Mouse (Mus musculus) frontal cortex, postnatal 25 days (tissue): Measurements from ENCODE around the gene Phldb1.

ENCODE experiments used
- DNase-seq, 2 experiments: peaks; one replicate each; pipeline ENCODE4 v3.0.0; 2022; ENCODE audit warnings: low spot score in 2 of 2

The Phldb1 gene

GRCm38 (mm10) chr9:44708925-44709324, 26.1 kb downstream of the Phldb1 start:
- no peak for DNase-seq

DNA sequence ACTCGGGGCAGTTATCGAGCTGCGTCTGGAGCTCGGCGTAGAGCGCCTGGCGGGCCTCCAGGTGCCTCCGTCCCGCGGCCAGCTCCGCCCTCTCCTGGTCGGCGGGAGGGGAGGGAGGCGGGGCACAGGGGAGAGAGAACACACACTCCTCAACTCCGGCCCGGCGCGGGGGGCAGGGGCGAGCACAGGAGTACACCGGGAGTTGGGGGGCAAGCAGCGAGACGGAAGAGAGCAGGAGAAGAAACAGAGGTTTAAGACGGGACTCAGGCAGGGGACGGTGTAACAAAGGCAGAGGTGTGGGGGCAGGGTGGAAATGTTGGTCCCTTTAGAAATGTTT, 26.6 kb downstream of the Phldb1 start:
- no peak for DNase-seq

GRCm38 (mm10) chr9:44707749-44708428, 27.1 kb downstream of the Phldb1 start:
- DNase-seq = no peak

- no peak for DNase-seq
Measured at GRCm38 (mm10) chr9:44699730-44700129, 35.3 kb downstream of the Phldb1 start.

- DNase-seq = no peak
Measured at GRCm38 (mm10) chr9:44699196-44699595, 35.8 kb downstream of the Phldb1 start.

- DNase-seq = no peak
Measured at GRCm38 (mm10) chr9:44697866-44698265, 37.1 kb downstream of the Phldb1 start.

DNA sequence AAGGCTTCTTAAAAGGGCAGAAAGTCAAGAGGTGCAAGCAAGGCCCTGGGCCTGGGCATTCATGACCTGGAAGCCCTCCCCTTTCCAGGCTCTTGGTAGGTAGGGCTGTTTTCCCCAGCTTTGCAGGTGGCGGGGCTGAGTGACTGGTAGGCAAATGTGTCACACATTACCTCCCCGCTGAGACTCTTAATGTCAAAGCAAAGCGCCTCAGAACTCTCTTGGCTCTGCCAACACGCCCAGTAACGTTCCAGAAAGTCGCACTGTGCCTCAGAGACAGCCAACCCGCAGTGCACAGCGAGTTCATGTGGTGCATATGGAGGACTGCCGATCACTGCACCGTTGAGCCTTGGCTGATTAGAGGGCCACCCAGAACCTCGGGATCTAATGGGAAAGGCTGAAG, 41.9 kb downstream of the Phldb1 start:
- no peak for DNase-seq

GRCm38 (mm10) chr9:44691671-44692520, 43.1 kb downstream of the Phldb1 start:
- peak; percentile 41 to 45 for DNase-seq

DNA sequence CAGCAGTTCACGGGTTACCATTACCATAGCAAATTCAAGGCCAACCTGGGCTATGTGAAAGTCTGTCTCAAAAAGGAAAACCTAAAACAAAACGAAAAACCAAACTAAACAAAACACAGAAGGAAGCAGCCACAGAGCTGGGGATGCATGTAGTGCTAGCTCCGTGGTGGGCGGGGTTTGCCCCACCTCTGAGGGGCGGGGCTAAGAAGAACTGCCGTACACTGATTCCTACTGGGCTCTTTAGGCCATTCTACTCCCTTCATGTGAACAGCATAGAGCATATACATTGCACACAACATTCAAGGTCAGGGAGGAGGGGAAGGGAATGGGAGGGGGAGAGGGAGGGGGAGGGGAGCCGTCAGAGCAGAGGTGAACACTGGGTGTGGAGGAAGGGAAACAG, 44.4 kb downstream of the Phldb1 start:
- no peak for DNase-seq

DNA sequence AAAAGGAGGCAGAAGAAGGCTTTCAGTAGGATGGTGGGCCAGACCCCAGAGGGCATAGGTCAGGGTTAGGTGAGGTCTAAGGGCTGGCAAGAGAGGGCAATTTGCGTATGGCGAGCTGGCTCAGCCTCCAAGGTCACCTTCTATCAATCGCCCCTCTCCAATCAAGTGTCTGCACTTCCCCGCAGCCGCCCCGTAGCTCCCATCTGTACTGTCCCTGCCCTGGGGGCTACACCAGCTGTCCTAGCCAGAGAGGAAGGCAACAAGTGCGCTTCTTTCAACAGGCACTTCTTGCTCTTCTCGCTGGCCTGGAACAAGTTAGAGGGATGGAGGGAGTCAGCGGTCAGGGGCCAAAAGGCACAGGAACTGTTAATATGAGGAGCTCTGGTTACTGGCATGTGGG, 47.0 kb downstream of the Phldb1 start:
- DNase-seq = no peak

GRCm38 (mm10) chr9:44686638-44687037, 48.4 kb downstream of the Phldb1 start:
- no peak for DNase-seq

DNA sequence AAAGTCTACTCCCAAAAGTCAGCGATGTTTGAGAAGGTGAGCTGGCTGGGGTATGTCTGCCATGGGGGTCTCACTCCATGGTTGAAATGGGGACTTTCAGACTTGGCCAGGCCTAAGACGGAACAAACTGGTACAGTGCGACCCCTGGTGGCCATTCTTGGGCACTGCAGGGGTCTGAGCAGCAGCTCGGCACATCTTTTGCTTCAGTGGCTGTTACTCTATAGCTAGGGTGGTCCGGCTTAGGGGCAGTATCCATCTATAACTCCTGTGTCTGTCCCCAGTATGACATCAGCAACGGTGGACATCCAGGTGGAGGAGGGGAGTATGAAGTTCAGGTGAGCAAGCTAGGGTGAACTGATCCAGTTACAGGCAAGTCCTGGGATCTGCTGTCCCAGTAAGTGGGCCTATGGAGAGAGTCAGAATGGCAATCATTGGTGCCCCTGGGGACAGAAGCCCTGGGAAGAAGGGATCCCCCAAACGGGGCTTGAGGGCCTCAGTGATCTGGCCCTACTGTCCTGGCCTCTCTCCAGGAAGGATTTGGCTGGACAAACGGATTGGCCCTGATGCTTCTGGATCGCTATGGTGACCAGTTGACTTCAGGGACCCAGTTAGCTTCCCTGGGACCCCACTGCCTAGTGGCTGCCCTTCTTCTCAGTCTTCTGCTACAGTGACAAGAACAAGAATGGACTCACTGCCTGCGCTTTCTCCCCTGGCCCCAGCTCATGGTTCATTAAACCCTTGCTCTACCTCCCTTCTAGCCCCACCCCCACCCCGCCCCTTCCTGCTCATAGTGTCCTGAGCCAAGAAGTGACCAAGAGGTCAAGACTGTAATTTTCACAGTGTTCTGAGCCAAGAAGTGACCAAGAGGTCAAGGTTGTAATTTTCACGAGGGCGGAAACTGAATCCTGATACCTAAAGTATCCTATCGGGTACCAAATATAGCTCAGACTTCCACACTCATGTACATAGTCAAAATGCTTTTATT, 49.4 kb downstream of the Phldb1 start:
- peak; percentile 57 to 63 for DNase-seq

DNA sequence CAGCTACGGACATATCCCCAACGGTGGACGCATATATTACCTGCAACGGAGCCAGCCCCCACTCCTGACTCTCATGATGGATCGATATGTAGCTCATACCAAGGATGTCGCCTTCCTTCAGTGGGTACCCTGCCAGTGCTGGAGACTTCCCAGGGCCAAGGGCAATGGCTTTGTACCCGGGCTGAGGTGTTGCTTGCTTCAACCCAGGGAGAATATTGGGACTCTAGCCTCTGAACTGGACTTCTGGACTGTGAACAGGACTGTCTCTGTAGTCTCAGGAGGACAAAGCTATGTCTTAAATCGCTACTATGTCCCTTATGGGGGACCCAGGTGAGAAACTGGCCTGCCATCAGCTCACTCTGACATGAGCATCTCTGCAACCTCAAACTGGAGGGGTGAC, 52.0 kb downstream of the Phldb1 start:
- no peak for DNase-seq

- no peak for DNase-seq
Measured at GRCm38 (mm10) chr9:44679565-44679964, 55.4 kb downstream of the Phldb1 start.

- DNase-seq = no peak
Measured at GRCm38 (mm10) chr9:44678288-44678871, 56.6 kb downstream of the Phldb1 start.

- DNase-seq = no peak
Measured at GRCm38 (mm10) chr9:44673005-44673404, 62.0 kb downstream of the Phldb1 start, which contains the start of gene Treh. Gene Treh (plus strand): TSS chr9:44673233.

GRCm38 (mm10) chr9:44672291-44672865, 62.6 kb downstream of the Phldb1 start:
- DNase-seq = no peak

DNA sequence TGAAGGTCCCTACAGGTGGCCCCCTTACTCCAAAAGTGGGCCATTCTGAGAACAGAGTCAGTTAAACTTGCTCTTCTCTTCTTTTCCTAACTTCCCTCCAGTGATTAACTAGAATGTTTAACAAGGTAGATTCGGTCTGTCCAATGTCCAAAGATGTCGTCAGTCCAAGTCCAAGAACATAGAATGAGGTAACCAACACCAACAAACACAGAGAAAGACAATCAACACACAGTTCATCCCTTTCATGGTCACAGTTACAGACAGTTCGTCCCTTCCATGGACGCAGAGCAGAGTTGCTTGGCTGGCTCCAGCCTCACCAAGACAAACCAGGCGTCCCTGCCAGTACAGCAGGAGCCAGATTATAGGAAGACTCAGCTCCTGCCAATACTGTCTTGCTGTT, 63.6 kb downstream of the Phldb1 start:
- no peak for DNase-seq

- DNase-seq = no peak
Measured at GRCm38 (mm10) chr9:44663706-44664105, 71.3 kb downstream of the Phldb1 start.

- DNase-seq = peak in 1 of 2 experiments; percentile 49
Measured at GRCm38 (mm10) chr9:44655098-44656066, 79.6 kb downstream of the Phldb1 start.
